Mouse (Mus musculus): Measurements from ENCODE around the gene Ccer2. TPM values are rescaled to one million over a fixed set of nuclear protein-coding genes. Genes with fewer than 3 reads are reported as not detected.

Gene Ccer2
- polyA plus RNA-seq (2015; fragmentation: Nextera tagmentation; extraction: Ambion mirVana), result 0.27 TPM in 1 of 2 replicates, not detected in the other

GRCm38 (mm10) chr7:28756079-28756478 lies at the start of gene Ccer2:
Gene Ccer2 (plus strand): TSS chr7:28756174.
- WGBS, result 3% methylated on average over 17 of the region's 17 CpGs

GRCm38 (mm10) chr7:28709454-28709853 lies 46.5 kb upstream of the Ccer2 start:
- H3K4me1 ChIP-seq, result no peaks in the 10 kb centered on the region
- ATAC-seq (replicated peaks), result no peak
- H3K4me3 ChIP-seq, result no peak overlapping the region
- H3K27ac ChIP-seq (replicated peaks), result no peak overlapping the region
- no peak overlapping the region for H3K9ac ChIP-seq (replicated peaks)
- H3K36me3 ChIP-seq, result no peaks in the 10 kb centered on the region
- no peak overlapping the region for H3K4me2 ChIP-seq (replicated peaks)
- H3K27me3 ChIP-seq, result no peaks in the 10 kb centered on the region
- H3K9me3 ChIP-seq, result no peaks in the 10 kb centered on the region

More at GRCm38 (mm10) chr7:28756079-28756478, at the start of gene Ccer2:
- H3K4me1 ChIP-seq, result peaks cover 4% of the 10 kb centered on the region
- H3K27me3 ChIP-seq, result 0 out of 2 replicates have a peak, but pooled peaks cover 4% of the 10 kb centered on the region
- no peak within 1 kb of the TSS for H3K9ac ChIP-seq (replicated peaks)
- peaks cover 31% of the 10 kb centered on the region for H3K36me3 ChIP-seq
- no peaks in the 10 kb centered on the region for H3K9me3 ChIP-seq
- no peak within 1 kb of the TSS for H3K27ac ChIP-seq (replicated peaks)
- no peak for ATAC-seq (replicated peaks)
- H3K4me2 ChIP-seq (replicated peaks), result peak within 1 kb of the TSS; percentile 28
- peak within 1 kb of the TSS; percentile 11; the same call in 1 of the 2 replicates for H3K4me3 ChIP-seq

DNA sequence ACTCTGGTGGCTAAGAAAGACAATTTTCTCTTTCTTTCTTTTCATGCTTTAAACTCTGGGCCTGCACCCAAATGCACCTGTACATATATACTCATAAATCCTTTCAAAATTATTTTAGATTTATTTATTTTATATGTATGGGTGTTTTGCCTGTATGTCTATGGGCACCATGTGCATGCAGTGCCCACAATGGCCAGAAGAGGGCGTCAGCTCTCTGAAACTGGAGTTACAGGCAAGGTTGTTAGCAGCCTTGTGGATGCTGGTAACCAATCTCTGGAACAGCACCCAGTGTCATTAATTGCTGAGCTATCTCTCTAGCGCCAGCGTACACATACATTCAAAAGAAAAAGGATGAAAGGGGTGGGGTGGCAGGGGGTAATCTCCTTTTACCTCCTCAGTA lies 45.0 kb upstream of the Ccer2 start:
- 64% methylated on average over 3 of the region's 3 CpGs for whole genome bisulfite sequencing
- no peaks in the 10 kb centered on the region for H3K4me1 ChIP-seq
- H3K27ac ChIP-seq (replicated peaks), result no peak overlapping the region
- H3K36me3 ChIP-seq, result no peaks in the 10 kb centered on the region
- no peak overlapping the region for H3K9ac ChIP-seq (replicated peaks)
- no peak for ATAC-seq (replicated peaks)
- no peaks in the 10 kb centered on the region for H3K9me3 ChIP-seq
- H3K27me3 ChIP-seq, result no peaks in the 10 kb centered on the region
- H3K4me2 ChIP-seq (replicated peaks), result no peak overlapping the region
- H3K4me3 ChIP-seq, result no peak overlapping the region

GRCm38 (mm10) chr7:28714667-28715066 lies 41.3 kb upstream of the Ccer2 start:
- WGBS, result 82% methylated on average over 5 of the region's 5 CpGs
- peaks cover 5% of the 10 kb centered on the region; the same call in 1 of the 2 replicates for H3K4me1 ChIP-seq
- no peak overlapping the region for H3K4me2 ChIP-seq (replicated peaks)
- H3K4me3 ChIP-seq, result no peak overlapping the region
- H3K9me3 ChIP-seq, result no peaks in the 10 kb centered on the region
- H3K27ac ChIP-seq (replicated peaks), result no peak overlapping the region
- H3K27me3 ChIP-seq, result no peaks in the 10 kb centered on the region
- no peaks in the 10 kb centered on the region for H3K36me3 ChIP-seq
- H3K9ac ChIP-seq (replicated peaks), result no peak overlapping the region
- ATAC-seq (replicated peaks), result no peak

- ATAC-seq (replicated peaks), result no peak
- WGBS, result 94% methylated on average over 2 of the region's 2 CpGs
- H3K36me3 ChIP-seq, result no peaks in the 10 kb centered on the region
- H3K9ac ChIP-seq (replicated peaks), result no peak overlapping the region
- no peaks in the 10 kb centered on the region for H3K27me3 ChIP-seq
- no peak overlapping the region for H3K4me3 ChIP-seq
- H3K27ac ChIP-seq (replicated peaks), result no peak overlapping the region
- no peak overlapping the region for H3K4me2 ChIP-seq (replicated peaks)
- no peaks in the 10 kb centered on the region for H3K9me3 ChIP-seq
- H3K4me1 ChIP-seq, result peaks cover 5% of the 10 kb centered on the region; the same call in 1 of the 2 replicates
Measured at GRCm38 (mm10) chr7:28715598-28715997, 40.4 kb upstream of the Ccer2 start.

- Histone ChIP-seq H3K9ac (replicated peaks) (peak within 1 kb of the TSS; percentile 61), H3K9me3 (no peaks in the 10 kb centered on the region), H3K4me3 (peak within 1 kb of the TSS; percentile 49), H3K36me3 (no peaks in the 10 kb centered on the region), H3K4me1 (peaks cover 5% of the 10 kb centered on the region; the same call in 1 of the 2 replicates), H3K27ac (replicated peaks) (no peak within 1 kb of the TSS), H3K27me3 (no peaks in the 10 kb centered on the region), H3K4me2 (replicated peaks) (peak within 1 kb of the TSS; percentile 88)
- WGBS, result 2% methylated on average over 36 of the region's 36 CpGs
- peak; percentile 48; the same call in 1 of the 2 replicates for ATAC-seq (replicated peaks)
Measured at GRCm38 (mm10) chr7:28716590-28717281, 39.2 kb upstream of the Ccer2 start, which contains the start of gene Fbxo17. Gene Fbxo17 (plus strand): TSS chr7:28716804.

GRCm38 (mm10) chr7:28717726-28718125 lies 38.2 kb upstream of the Ccer2 start:
- no peak overlapping the region for H3K4me2 ChIP-seq (replicated peaks)
- WGBS, result 90% methylated on average over 10 of the region's 10 CpGs
- no peak overlapping the region for H3K9ac ChIP-seq (replicated peaks)
- H3K9me3 ChIP-seq, result no peaks in the 10 kb centered on the region
- H3K36me3 ChIP-seq, result no peaks in the 10 kb centered on the region
- H3K4me1 ChIP-seq, result peaks cover 5% of the 10 kb centered on the region; the same call in 1 of the 2 replicates
- H3K27me3 ChIP-seq, result no peaks in the 10 kb centered on the region
- no peak overlapping the region for H3K27ac ChIP-seq (replicated peaks)
- ATAC-seq (replicated peaks), result no peak
- no peak overlapping the region for H3K4me3 ChIP-seq

DNA sequence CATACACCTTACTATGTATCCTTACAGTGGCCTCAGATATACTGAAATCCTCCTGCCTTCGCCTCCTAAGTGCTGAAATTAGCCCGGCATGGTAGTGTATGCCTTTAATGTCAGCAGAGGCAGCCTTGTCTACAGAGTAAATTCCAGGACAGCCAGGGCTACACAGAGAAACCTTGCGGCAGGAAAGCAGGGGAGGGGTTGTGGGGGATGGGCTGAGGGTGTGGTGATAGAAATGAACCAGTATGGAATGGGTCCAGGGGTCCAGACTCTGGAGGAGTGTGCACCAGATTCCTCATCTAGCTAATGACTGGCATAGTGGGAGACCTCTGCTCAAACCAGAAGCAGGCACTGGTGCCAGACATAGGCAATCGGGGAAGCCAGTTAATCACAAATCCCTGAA lies 36.8 kb upstream of the Ccer2 start:
- Histone ChIP-seq H3K4me3 (no peak overlapping the region), H3K4me1 (peaks cover 5% of the 10 kb centered on the region; the same call in 1 of the 2 replicates), H3K36me3 (no peaks in the 10 kb centered on the region), H3K27ac (replicated peaks) (no peak overlapping the region), H3K4me2 (replicated peaks) (no peak overlapping the region), H3K9me3 (no peaks in the 10 kb centered on the region), H3K9ac (replicated peaks) (no peak overlapping the region), H3K27me3 (no peaks in the 10 kb centered on the region)
- WGBS, result 70% methylated on average over 4 of the region's 4 CpGs
- no peak for ATAC-seq (replicated peaks)

- no peak overlapping the region for H3K27ac ChIP-seq (replicated peaks)
Measured at GRCm38 (mm10) chr7:28719650-28720049, 36.3 kb upstream of the Ccer2 start.

DNA sequence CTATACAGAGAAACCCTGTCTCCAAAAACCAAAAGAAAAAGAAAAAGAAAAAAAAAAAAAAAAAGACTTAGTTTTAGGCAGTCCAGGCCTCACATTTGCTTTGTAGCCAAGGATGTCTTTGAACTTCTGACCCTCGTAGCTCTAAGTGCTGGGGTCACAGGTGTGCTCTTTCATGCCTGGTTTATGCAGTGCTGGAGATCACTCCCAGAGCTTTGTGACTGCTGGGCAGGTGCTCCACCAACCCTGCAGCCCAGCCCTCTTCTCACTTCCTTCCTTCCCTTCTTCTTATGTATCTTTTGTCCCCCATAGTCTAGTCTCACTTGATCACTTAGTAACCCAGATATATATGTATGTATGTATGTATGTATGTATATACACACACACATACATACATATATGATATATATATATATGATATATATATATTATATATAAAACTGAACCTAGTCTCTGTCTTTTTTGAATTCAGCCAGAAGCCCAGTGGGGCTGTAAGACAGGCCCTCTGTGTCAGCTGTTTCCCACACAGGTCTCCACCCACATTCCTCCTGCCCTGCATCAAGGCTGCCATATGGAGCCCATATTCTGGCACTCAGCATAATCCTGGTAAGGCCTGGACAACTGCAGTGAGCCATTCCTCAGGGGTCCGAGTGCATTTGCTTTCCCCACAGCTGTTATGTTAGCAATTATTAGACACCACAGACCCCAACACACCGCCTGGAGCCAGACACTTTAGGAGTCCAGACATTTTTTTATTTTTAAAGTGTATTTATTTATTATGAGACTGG lies 35.0 kb upstream of the Ccer2 start:
- Histone ChIP-seq H3K9me3 (no peaks in the 10 kb centered on the region), H3K4me3 (no peak overlapping the region), H3K27me3 (no peaks in the 10 kb centered on the region), H3K36me3 (no peaks in the 10 kb centered on the region), H3K4me1 (peaks cover 5% of the 10 kb centered on the region; the same call in 1 of the 2 replicates), H3K27ac (replicated peaks) (no peak overlapping the region), H3K9ac (replicated peaks) (no peak overlapping the region), H3K4me2 (replicated peaks) (no peak overlapping the region)
- WGBS, result 82% methylated on average over 3 of the region's 3 CpGs
- ATAC-seq (replicated peaks), result no peak

More at GRCm38 (mm10) chr7:28719650-28720049, 36.3 kb upstream of the Ccer2 start:
- no peaks in the 10 kb centered on the region for H3K27me3 ChIP-seq
- 90% methylated on average over 2 of the region's 2 CpGs for WGBS
- H3K4me3 ChIP-seq, result no peak overlapping the region
- ATAC-seq (replicated peaks), result no peak
- no peak overlapping the region for H3K4me2 ChIP-seq (replicated peaks)
- H3K36me3 ChIP-seq, result no peaks in the 10 kb centered on the region
- peaks cover 5% of the 10 kb centered on the region; the same call in 1 of the 2 replicates for H3K4me1 ChIP-seq
- H3K9me3 ChIP-seq, result no peaks in the 10 kb centered on the region
- no peak overlapping the region for H3K9ac ChIP-seq (replicated peaks)

- no peaks in the 10 kb centered on the region for H3K36me3 ChIP-seq
- H3K4me1 ChIP-seq, result 0 out of 2 replicates have a peak, but pooled peaks cover 7% of the 10 kb centered on the region
- no peaks in the 10 kb centered on the region for H3K9me3 ChIP-seq
- no peak for ATAC-seq (replicated peaks)
- H3K27ac ChIP-seq (replicated peaks), result no peak overlapping the region
- H3K9ac ChIP-seq (replicated peaks), result no peak overlapping the region
- WGBS, result 93% methylated on average over 7 of the region's 7 CpGs
- no peak overlapping the region for H3K4me2 ChIP-seq (replicated peaks)
- no peak overlapping the region for H3K4me3 ChIP-seq
- no peaks in the 10 kb centered on the region for H3K27me3 ChIP-seq
Measured at GRCm38 (mm10) chr7:28722079-28722478, 33.9 kb upstream of the Ccer2 start.

GRCm38 (mm10) chr7:28724613-28725012 lies 31.4 kb upstream of the Ccer2 start:
- Histone ChIP-seq H3K9me3 (no peaks in the 10 kb centered on the region), H3K4me2 (replicated peaks) (no peak overlapping the region), H3K36me3 (no peaks in the 10 kb centered on the region), H3K4me3 (no peak overlapping the region), H3K27ac (replicated peaks) (no peak overlapping the region), H3K27me3 (no peaks in the 10 kb centered on the region), H3K4me1 (0 out of 2 replicates have a peak, but pooled peaks cover 7% of the 10 kb centered on the region), H3K9ac (replicated peaks) (no peak overlapping the region)
- no peak for ATAC-seq (replicated peaks)
- WGBS, result 98% methylated on average over 2 of the region's 2 CpGs

All from forebrain, embryonic 15.5 days (tissue).